Mouse (Mus musculus) heart, adult 8-10 months (tissue): Measurements from ENCODE around the gene Sel1l3. TPM values are rescaled to one million over a fixed set of nuclear protein-coding genes. Genes with fewer than 3 reads are reported as not detected.

Experiments used
- DNase-seq: peaks from one replicate; pipeline ENCODE4 v3.0.0; 2022; ENCODE audit warnings: low spot score
- total RNA-seq, 4 experiments: library from RNA; stranded (reverse); gene quantifications; 2 replicates each; pipeline ENCODE4 v1.2.4; 2022

The Sel1l3 gene
- total RNA-seq, 4 experiments from 2014 or later = 1.2 to 1.8 (median 1.6) TPM

DNA sequence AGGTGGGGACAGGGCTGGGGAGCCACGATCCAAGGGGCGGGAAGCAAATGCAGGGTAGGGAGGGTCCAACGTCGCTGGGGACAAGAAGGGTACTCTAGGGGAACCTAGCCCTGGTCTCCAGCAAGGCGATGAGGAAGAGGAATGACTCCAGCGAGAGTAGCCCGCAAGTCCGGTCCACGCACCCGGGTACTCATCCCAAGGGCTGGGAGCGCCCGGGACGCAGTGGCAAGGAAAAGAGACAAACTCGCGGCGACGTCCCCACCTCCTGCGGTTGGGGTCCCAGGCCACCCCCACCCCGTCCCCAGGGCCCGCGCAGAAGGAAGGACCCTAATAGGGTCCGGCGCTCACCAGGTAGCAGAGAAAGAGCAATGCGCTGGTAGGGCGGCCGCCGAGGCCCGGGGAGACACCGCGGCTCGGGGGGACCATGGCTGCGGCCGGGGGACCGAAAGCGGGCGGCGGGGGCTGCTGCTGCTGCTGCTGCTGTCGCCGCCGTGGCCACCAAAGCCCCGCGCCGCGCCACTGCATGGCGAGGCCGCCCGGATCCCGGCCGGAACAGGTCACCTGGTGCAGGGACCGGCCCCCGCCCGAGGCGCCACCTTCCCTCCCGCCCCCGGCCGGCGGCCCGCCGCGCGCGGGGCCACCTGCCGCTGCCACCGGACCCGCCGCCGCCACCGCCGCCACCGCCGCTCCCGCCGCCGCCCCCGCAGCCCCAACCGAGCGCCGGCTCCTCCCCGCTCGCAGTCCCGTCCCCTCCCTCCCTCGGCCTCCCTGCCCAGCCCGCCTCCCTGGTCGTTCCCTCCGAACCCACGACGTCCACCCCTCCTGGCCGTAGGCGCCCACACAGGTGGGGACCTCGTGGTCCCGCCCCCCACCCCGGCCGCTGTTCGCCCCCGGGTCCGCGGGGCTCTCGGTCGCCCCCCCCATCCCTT, 681 bp downstream of the Sel1l3 start:
- DNase-seq = no peak

- no peak for DNase-seq
Measured at GRCm38 (mm10) chr5:53212087-53212781, 1.5 kb downstream of the Sel1l3 start.

DNA sequence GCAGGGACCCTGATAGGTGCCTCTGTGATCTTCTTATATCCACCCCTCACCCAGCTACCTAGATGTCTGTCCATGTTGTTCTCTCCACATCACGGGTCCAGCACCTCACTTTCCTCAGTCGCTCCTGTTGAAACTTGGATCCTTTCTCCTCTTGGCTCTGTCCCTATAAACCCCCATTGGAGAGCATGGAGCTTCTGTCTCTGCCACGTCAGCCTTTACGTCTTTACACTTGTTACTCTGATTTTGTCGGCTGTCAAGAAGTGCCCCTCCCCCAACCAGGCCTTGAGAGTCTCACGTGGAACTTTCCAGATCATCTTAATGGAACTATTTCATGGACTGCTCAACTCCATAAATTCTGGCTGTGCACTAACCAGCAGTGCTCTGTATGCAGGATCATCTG, 2.5 kb downstream of the Sel1l3 start:
- DNase-seq = no peak

DNA sequence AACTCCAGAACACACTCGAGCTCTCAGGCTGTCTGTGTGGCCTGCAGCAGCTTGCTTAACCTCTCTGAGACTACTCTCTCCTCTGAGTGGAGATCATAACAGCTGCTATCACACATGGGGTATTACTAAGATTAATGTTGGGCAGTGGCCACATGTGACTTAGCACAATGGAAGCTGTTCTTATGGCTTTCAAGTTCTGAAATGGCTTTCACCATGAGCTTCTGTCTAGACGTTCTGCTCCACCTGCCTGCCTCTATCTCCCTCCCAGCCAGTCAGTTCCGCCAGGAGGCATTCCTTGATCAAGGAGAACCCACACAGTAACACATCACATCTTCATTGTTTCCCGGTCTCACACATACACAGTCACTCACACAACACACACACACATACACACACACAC, 3.2 kb downstream of the Sel1l3 start:
- DNase-seq = no peak

GRCm38 (mm10) chr5:53209773-53210172, 4.0 kb downstream of the Sel1l3 start:
- DNase-seq = no peak

- DNase-seq = no peak
Measured at GRCm38 (mm10) chr5:53208731-53209130, 5.0 kb downstream of the Sel1l3 start.

GRCm38 (mm10) chr5:53206575-53206974, 7.2 kb downstream of the Sel1l3 start:
- DNase-seq = no peak

DNA sequence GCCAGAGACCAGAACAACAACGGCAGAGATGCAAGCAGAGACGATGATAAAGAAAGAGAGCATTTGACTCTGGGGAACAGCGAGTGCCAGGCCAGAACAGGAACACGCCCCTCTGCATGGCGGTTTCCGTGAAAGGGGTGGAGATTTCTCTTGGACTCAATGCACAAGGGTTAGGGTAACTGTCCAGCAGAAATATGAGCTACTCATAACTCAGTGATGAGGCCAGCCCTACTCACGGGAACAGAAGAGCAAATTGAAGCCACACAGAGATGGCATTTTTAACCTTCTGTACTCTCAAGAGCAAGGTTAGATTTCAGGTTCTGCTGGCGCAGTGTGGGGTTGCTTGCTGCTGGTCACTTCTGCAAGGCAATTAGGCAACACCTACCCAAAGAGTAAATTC, 11.0 kb downstream of the Sel1l3 start:
- DNase-seq = no peak

DNA sequence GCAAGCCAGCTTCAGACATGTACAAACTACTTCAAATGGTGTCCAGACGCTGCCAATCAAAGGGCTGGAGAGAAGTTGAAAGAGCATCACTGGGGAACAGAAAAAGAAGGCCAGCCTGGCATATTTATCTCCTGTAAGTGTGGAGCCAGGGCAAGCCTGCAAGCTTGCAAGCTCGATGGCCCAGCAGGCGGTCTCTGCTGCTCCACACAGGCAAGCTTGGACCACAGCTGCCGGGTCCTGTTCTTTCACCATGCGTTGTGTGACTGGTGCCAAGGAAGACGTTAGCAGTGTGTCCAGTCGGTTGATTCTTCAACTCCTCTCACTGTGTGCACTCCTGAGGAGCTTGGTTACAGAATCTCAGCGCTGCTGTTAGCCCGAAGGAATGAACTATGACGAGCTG, 12.9 kb downstream of the Sel1l3 start:
- no peak for DNase-seq

DNA sequence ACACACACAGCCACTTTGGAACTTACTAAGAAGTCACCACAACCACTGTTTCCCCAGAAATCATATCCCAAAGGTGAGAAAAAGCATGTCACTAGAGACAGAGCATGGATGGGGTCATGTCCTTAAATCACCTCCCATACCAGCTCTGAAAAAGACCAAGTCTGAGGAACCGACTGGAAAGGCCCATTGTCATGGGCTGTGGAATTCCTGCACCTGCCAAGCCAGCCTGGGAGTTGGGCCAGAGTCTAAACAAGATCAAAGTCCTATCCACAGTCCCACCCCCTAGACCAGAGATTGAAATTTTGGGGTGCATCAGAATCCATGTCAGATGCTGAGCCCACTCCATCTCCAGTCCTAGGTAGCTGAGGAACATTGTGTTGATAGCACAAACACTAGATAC, 15.3 kb downstream of the Sel1l3 start:
- DNase-seq = no peak

DNA sequence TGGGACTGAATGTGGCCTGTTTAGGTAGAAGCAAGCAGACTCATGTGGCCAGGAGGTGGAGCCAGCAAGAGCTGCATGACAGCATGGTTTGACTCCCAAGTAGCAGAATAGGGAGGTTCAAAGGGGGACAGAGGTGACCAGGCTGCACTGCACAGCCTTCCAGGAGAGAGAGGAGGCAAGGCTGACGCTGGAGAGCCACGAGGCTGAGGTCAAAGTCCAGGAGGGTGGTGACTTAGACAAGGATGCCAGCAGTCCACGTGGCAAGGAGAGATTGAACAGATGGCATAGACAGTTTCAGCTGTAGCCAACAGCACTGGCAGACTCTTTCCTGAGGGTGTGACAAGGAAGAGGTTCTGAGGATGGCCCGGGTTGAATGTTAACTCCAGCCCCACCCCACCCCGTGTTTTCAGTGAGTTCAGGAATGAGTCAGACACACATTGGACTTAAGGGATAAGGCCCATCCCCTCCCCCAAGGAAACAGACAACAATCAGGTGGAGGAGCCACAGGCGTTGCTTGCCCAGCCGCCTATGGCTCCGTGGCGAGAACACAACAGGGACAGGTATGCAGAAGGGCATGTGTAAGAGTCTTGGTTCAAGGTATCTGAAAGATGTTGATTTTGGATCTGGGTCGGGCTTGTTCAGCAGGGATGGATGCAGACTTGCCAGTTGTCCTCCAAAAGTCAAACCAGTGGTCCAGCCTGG, 17.2 kb downstream of the Sel1l3 start:
- no peak for DNase-seq

GRCm38 (mm10) chr5:53194841-53195240, 18.9 kb downstream of the Sel1l3 start:
- DNase-seq = no peak

GRCm38 (mm10) chr5:53194421-53194820, 19.3 kb downstream of the Sel1l3 start:
- DNase-seq = no peak

DNA sequence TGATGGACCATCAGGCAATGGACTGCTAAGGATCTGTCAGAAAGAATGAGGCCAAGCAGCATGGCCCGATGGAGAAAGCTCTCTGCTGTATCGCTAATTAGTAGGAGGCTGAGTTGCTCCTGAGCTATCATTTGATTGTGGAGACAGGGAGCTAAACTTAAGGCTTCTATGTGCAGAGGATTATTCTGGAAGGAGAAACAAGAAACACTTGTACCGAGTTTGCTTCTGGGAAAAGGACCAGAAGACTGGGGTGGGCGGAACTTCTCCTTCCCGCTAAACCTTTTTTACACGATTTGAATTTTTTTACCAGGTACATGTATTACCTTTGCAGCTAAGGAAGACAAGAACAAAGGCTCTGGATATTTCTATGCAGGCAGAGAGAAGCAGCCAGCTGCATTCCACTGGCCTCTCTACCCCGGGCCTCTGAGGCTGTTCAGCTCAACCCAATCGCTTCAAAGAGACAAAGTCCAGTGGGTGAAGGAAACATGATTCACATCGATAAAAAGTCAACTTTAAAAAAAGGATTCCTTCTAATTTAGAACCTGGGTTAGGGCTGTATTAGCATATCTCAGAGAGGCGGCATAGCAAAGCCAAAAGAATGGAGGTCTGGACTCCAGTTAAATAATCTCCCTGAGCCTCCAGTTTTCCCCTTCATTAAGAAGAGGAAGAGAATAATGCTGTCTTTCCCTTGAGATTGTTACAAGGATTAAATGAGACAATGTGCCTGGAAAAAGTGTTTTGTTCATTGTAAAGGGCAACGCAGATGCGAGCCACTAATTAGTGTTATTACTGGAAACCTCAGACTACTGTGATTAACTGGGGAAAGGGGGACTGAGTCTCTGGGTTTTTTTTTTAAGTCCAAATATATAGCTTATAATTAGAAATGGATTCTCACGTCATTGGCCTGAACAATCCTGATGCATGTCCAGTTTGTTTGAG, 20.4 kb downstream of the Sel1l3 start:
- DNase-seq = no peak

DNA sequence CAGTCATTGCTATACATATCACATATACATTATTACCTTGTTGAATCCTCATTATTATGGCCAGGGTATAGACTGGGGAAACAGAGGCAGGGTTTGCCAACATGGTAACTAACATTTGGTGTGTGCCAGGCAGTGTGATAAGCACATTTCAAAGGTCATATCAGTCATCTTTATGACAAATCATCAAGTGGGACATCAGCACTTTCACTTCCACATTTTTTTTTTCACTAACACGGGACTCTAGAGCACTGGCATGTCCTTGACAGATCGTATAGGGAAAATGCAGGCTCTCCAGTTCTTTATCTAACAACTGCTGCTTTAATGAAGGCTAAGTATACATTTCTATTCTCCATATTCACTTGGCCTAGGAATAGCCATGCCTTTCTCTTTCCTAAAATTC, 25.1 kb downstream of the Sel1l3 start:
- no peak for DNase-seq

DNA sequence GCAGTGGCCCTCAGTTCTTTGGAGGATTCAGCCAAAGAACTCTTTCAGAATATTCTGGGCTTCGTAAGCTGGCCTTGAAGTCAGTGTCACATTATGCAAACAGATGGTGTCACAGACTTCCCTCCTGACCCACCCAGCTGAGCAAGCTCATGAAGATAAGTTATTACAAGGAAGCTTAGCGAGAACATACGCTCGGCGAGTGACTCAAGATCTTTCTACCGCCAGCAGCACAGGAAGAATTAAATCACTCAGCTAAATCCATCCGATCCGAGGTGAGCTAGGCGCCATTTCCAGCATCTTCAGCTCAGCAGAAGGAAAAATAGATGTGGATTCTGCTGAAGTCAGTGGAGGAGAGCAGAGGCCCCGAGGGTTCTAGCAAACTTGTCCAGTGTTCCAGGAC, 26.5 kb downstream of the Sel1l3 start:
- DNase-seq = no peak

GRCm38 (mm10) chr5:53185803-53186202, 27.9 kb downstream of the Sel1l3 start:
- no peak for DNase-seq

DNA sequence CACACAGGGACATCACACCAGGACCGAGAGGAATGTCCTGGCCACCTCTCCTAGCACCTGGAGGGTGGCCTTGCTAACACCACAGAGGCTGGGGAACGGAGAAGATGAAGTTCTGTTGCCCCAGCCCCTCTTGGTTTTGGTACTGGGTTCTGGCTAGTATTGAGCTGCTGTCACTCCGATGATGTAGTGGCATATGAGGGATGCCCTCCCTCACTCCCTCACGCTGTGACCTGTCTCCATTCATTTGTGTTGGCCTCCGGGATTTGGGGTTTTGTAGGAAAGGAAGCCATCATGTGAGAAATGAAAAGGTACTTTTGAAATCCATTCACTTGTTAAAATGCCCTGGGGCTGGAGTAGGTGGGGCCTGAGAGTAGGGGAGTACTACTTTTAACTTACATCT, 33.8 kb downstream of the Sel1l3 start:
- no peak for DNase-seq

DNA sequence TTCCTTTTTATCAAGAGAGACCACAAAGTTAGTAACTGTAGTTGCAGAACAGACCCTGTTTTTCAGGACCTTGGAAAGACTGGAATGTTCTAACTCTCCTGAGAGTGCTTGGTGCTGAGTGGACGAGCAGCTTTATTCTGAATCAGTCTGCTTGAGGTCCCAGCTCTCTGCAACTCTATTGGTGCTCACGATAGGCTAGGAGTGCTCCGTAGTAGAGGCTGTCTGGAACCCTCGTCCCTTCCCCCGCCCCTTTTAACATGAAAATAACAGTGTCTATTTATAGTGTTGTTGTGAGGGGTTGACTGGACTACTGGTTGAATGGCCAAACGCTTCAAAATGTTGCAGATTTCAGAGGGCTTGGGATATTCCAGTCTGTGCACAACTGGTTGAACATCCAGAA, 37.0 kb downstream of the Sel1l3 start:
- DNase-seq = no peak

- no peak for DNase-seq
Measured at GRCm38 (mm10) chr5:53176075-53176474, 37.7 kb downstream of the Sel1l3 start.

GRCm38 (mm10) chr5:53175195-53175594, 38.5 kb downstream of the Sel1l3 start:
- DNase-seq = no peak
